Mouse (Mus musculus) NIH3T3 (cell line): ENCODE data around the gene Iqsec1.
A peak's percentile ranks its signal among the peaks of the same experiment; 100 is the strongest.

Experiments
- DNase-seq: peaks from one replicate; pipeline ENCODE4 v3.0.0-alpha.2; 2012; ENCODE audit warnings: low read depth

Iqsec1 gene

DNA sequence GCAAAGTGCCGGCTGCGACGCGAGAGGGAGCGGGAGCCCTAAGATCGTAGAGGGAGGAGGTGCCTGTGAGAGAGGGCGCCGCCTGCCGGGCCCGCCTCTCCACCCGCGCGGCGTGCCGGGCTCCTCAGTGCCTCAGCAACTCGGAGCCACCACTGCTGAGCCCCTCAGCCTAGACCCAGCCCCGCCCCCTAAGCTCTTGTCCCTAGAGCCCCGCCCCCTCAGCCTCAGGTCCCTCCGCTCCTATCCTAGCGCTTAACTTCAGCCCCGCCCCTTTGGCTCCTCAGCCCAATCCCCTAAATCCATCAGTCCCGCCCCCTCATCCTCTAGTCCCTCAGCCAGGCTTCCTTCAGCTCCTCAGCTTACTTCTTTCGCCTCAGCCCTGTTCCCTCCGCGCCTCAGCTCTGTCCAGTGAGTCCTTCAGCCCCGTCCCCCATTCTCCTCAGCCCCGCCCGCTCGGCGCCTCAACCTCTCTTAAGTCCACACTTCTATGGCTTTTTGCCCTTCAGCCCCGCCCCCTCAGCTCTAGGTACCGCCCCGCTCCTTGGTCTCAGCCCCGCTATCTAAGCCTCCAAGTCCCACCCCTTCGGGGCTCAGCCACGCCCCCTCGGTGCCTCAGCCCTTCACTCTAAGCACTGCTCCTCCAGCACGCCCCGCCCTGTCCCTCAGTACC lies at the start of gene Iqsec1:
TSS of gene Iqsec1 (minus strand) at position 38 of the 670 bp plus-strand sequence.
- no peak for DNase-seq

DNA sequence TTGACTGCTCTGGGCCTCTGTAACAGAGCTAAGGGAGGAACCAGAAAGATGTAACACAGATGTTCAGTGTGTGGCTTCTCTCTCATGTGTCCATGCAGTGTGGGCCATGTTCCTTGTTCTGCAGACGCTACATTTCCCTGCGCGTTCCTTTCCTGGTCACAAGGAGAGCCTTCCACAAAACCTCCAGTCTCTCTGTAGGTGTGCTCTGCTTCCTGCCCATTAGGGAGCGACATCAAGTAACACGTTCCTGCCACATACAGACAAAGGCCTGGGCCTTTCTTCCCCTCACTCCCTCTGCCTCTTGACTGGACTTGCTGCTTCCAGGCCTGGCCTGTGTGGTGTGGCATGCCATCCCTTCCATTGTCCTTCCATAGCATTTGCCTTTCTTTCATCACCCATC lies 39.8 kb upstream of the Iqsec1 start:
- DNase-seq = peak; percentile 33

DNA sequence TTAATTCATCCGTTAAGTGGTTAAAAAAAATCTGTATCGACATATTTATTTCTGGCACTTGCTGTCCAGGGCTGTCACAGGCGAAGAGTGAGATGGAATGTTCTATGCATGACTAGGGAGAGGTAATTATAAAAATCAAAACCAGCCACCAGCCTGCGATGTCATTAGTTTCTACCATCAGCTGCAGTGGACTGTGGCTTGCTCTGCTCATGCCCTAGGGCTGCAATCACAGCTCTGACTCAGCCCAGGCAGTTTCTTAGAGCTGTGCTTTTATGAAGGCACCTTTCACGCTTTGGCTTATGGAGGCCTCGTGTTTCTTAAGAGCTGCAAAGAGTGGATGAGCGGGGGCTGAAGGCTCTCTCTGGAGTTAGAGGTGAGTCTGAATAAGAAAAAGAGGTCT lies 32.3 kb upstream of the Iqsec1 start:
- DNase-seq = peak; percentile 67

DNA sequence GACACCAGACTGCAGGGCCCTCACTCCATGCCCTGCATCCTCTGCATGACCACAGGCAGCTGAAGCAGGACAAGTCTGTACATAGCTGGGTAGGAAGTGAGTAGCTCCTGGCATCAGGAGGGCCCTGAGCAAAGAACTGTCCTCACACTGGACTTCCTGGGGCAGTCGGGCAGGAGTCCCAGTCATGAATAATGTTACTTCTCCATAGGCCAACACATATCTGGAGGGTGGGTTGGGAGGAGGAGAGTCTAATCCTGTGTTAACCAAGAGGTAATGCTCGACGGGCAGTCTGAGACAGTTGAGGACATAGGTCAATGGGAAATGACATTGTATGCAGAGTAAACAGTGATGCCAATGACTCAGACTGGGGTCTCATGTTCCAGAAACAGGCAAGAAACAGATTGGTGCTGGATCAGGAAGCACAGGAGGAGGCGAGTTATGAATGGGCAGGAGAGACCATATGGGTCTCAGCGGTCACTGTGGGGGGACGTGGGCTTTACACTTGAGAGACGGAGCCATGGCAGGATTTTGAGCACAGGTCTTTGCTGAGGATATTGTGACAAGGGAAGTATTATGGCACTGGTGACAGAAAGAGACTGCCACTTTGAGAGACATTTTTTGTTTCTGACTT lies 28.2 kb upstream of the Iqsec1 start:
- DNase-seq = peak; percentile 8

DNA sequence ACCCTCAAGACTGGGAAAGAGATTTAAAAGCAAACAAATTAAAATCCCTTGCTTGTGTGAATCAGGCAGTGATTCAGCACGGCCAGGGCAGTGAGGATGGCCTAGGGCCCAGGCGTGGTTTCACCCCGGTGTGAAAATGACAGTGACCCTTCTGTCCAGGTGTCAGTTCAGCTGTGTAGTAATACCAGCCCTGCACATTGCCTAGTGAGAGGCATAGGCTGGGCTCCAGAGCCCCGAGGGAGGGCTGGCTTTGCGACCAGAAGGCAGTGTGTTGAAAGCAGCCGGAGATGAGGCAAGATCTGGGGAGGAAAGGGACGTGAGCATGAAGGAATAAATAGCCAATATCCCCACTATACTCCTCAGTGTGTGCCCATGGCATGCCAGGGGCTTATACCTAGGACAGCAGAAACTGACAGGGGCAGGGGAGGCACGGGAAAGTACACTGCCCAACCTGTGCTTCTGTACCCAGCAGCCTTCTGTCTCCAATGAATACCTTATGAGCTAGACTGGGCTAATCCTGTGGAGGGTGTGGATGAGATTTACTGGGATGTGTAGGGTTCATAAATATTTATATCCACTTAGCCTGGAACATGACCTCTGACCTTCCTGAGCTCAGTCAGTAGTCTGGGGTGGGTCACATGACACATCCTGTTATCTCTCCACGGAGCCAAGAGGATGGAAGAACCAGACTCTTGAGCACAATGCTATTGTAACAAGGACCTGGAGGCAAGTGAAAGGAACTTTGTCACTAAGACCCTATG lies 25.9 kb upstream of the Iqsec1 start:
- peak; percentile 11 for DNase-seq

DNA sequence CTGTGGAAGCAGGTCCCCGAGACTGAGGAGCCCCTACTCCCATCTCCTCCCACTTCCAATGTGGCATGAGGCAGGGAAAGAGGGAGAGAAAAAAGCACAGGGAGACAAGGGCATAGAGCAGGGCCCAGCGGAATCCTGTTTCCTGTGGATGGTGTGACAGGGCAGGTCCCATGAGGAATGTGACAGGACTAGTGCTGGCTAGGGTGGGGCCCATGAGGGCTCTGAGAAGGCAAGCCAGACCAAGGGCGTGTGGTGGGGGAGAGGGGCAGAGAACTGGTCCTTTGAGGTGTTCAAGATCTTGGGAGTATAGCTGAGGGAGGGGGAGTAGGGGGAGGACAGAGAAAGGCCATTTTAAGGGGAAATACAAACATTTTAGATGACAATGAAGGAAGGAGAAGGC lies 24.0 kb upstream of the Iqsec1 start:
- no peak for DNase-seq

DNA sequence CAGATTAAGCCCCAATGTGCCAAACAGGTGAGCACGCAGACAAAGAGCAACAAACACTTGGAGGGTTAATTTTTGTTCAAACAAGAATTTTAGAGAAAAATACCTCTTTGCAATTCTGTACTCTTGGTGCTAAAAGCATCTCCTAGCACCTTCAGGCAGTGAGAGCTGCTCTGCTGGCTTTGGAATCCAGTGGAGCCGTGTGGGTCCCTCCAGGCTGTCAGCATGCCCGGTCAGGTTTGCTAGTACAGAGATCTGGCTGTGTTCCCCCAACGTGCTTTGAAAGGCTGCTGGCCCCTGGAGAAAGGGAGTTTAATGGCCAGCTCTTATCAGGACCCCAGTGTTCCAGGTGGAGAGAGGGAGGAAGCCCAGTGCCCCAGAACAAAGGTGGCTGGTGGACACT lies 23.1 kb upstream of the Iqsec1 start:
- DNase-seq = no peak

DNA sequence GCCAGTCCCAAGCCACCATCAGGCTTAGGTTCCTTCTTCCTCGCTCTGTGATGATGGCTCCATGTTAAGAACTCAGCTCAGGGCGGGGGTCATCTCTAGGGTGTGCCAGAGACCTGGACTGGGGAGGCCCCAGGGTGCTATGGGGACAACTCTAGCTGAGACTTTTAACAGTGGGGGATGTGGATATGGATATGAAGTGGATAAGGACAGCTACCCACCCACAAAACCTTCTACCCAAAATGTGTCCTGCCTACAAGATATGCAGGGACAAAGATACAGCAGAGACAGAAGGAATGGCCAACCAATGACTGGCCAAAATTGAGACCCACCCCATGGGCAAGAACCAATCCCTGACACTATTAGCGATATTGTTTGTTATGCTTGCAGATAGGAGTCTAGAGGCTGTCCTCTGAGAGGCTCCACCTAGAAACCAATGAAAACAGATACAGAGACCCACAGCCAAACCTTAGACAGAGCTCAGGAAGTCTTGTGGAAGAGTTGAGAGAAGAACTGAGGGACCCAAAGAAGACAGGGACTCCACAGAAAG lies 19.9 kb upstream of the Iqsec1 start:
- no peak for DNase-seq

DNA sequence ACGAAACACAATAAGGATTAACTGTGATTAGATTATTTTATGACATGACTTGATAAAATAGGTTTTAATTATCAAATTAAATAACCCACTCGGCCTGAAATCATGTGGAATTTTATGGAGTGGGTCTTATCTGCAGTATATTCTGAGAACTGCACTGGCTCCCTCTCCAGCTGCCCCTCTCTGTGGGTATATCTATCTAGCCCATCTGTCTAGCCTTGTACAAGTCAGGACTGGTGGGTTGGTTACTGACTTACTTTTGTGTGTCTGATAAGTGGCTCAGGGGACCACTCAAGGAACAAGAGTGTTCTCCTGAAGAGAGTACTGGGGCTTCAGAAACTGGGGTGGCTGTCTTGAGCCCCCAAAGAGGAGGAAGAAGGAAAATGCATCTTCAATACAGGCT lies 18.7 kb upstream of the Iqsec1 start:
- no peak for DNase-seq

DNA sequence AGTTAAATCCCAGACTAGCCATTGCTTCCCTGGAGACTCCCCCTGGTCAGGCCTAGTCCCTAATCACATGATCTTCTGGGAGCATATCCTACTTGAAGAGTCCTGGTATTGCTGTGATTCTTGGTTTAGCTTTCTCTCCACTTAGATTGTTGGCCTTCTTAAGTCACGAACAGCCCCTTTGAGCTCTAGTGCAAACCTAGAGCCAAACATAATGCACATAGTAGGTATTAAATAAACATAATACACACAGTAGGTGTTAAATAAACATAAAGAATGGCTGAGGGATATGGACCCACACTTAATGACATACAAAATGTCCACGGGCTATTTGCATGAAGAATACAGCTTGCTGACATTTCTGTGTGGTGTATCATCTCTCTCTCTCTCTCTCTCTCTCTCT lies 15.7 kb upstream of the Iqsec1 start:
- DNase-seq = no peak

DNA sequence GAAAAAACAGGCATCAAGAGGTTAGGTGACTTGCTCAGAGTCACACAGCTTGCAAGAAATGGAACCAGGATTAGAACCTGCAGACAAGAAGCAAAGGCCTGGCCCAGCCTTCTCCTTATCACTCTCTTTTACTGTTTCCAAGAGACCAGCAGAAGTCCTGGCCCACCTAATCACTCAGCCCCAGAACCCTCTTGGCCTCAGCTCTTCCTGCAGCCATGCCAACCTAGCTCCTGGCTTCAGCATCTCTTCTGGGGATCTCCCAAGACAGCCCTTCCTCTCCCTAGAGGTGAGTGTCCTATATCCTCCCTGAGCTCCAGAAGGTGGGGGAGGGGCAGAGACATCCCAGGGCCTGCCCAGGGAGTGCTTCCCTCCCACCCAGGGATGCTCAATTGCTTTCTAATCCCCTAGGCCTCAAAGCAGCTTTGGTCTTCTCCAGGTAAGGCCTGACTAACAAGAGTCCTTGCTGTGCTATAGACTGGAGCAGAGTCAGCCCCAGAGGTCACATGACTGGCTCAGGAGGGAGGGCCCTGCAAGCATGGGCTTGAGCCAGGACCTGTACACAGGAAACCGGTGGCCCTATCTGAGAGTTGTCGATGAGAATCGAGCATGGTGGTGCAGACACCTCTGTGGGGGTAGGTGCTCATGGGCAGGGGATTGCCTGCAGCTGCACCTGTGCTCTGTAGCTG lies 15.0 kb upstream of the Iqsec1 start:
- no peak for DNase-seq

DNA sequence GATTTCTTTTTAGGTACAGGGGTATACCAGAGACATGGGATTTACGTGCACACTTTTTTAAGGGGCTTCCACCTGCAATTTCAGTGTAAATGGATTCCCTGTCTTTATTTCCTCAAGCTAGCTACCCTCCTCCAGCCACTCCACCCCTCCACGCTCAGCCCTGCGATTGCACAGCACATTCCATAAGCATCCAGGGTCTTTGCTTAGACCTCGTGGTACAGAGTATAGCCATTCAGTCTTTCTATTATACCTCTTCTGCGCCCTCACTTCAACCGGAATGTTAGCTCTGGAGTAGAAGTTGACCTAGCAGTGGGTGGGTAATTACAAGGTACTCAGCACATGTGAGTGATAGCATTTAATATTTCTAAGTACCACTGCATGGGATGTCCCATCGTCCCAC lies 13.1 kb upstream of the Iqsec1 start:
- no peak for DNase-seq

DNA sequence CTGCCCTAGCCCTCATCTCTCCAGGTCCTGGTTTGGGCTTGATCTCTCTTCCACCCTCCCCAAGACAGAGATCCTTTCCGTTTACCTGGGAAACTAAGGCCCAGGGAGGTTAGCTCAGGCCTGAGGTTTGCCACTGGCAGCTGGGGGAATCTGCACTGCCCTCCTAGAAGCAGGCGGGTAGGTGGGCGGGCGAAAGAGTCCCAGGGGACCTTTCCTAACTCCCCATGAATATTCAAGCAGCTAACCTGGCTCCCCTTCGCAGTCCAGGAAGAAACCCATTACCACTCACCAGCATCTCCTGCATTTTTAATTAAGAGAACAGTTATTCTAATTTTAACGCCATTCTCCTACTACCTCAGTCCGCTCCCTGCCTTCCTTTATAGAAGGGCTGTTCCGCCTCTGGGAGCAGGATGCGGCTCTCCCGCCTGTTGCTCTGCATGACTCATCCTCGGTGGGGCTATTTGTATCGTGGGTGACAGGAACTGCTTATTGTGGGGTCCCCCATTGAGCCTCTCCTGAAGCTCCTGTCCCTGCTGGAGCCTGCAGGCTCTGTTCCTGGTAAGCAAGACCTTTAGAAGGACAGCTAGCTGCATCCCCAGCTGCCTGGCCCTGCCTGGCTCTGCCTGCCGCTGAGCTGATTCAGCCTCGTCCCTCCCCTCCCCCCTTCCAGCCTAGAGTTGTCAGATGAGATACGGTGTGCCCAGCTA lies 12.5 kb upstream of the Iqsec1 start:
- peak; percentile 35 for DNase-seq

DNA sequence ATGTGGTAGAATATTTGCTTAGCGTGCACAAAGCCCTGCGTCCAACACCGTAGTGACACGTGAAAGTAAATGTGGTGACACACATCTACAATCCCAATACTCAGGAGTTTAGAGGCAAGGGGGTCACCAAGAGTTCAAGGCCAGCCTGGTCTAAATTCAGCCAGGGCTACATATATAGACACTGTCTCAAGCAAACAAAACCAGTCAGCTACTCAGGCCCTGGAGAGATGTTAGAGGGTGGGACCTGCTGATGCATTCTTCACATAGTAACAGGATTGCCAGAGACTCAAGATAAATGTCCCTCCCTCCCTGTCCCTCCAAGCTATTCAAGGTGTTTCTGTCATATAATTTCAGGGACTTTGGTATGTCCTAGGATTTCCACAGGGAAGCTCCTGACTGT lies 10.7 kb upstream of the Iqsec1 start:
- DNase-seq = no peak

DNA sequence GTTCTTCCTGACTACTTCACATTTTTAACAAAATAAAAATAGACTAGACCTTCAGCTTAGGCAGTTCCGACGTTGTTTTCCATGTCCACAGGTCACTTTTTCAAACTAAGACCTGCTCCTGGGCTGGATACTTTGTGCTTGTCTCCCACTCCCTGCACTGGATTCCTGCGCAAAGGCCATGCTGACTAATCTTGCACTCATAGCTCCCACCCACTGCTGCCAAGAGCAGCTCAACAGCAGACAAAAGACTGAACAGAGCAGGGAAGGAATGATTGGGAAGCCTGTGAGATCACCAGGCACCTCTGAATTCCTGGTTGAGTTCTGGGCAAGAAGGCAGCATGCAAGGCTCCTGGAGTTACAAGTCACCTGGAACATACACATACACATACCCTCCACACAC lies 8.5 kb upstream of the Iqsec1 start:
- DNase-seq = peak; percentile 53

DNA sequence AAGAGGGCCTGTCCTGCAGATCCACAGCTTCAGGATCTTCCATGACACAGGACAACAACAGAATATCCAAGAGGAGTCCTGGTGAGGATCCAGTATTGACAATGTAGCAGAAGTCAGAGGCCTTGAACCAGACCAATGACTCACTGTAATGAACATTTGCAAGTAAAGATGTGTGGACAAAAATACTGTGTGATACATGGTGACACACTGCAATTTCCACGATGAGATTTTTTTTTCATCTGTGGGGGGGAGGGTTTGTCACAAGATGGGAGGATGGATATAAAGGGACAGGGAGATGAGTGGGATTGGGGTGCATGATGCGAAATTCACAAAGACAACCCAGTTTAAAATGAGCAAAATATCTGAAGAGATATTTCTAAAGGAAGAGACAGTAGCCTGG lies 7.7 kb upstream of the Iqsec1 start:
- no peak for DNase-seq

DNA sequence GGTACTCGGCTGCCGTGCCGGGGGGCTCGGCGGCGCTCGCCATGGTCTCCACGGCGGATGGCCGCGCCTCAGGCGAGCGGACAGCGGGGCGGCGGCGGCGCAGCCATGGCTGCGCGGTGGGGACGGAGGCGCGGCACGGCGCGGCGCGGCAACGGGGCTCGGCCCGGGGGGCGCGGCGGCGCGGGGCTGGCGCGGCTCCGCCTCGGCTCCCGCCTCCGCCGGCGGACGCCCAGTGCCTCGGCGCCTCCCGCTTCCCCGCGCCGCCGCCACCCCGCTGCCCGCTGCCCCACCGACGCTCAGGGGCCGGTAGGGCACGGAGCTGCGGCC lies 223 bp downstream of the Iqsec1 start:
- DNase-seq = no peak

DNA sequence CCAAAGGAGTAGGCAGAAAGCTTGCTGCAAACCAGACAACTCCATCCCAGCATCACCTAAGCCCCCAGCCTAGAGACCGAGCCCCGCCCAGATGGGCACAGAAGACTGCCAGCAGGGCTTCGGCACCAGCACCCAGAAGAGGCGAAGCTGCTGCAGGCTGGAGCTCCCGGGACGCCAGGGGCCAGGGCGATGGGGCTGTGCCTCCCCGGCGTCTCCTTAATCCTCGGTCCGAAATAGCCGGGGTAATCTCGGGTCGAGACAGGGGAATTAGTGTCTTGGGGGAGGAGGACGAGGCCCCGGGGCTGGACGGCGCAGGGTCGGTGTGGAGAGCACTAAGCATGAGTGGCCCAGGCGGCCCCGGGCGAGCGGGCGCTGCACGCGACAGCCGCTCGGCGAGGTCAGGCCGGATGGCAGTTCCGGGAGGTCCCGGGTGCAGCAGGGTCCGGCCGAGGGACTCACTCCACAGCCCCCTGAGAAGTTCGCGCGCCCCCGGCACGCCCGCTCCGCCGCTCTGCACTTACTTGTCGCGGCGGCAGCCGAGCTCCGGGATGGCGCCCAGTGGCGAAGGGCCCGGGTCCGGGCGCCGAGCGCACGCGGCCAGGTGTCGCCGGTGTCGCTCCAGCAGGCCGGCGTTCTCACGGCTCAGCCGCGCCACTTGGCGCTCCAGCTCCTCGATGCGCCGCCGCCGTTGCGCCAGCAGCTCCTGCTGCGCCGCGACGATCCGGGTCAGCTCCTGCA lies 755 bp downstream of the Iqsec1 start:
- DNase-seq = no peak

DNA sequence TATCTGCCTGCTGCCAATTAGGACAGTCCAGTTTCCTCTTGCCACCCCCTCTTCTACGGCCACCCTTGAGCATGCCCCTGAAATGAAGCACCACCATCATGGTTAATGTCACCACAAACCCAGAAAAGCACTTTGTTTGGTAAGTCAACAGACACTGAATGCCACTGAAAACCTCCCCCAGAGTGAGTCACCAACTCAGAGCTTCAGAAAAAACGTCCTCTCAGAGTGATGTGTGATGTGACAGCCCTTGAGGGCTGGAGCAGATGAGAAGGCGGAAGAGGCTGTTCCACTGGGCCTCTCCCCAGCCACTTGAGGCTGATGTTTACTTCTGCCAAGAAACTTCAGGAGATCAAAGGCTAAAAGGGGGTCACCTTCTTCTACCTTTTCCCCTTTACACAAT lies 4.4 kb downstream of the Iqsec1 start:
- DNase-seq = no peak

DNA sequence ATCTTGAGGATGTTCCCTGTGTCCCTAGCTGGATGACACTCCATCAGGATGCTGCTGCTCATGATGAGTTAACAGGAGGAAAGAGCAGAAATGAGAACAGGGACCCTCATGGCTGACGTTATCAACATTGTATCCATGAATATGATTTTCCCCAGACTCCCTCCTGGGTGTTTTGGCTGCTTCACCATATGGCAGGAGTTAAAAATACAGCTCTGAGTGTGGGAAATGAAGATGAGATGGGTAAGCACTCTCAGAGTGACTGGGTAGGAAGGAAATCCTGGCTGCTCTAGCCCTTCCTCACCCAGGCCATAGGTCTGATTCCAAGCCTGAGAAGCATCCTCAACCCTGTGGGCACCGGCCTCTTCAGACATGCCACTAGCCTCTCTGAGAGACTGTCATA lies 14.2 kb downstream of the Iqsec1 start:
- DNase-seq = no peak

DNA sequence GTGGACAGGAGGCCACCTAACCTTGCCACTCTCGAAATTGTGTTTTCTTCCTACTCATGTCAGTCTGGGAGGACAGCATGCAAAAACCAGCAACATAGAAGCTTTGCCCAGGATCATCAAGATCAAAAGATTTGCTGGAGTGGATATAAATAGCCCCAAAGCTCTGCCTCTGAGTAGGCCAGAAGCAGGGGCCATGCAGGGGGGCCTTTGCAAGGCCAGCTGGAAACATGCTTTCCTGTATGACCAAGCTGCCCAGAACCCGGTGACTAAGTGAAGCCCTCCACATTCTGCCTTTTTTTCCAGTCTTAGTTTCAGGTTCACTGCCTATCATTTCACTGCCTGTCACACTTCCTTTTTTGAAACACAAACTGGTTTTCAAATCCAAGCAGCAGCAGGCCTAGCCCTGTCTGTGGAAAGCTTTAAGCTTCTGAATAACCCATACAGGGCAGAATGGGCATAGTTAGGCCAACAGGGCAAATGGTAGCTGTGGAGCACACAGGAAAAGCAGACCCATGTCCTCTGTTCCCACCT lies 19.1 kb downstream of the Iqsec1 start:
- DNase-seq = peak; percentile 50
